Mouse (Mus musculus): ENCODE data around the gene Smarcd3. TPM values are rescaled to one million over a fixed set of nuclear protein-coding genes. Genes with fewer than 3 reads are reported as not detected.

Smarcd3 gene
- polyA plus RNA-seq (2014; fragmentation: Nextera tagmentation; extraction: Ambion mirVana) = 42.3 and 45.9 TPM in 2 replicates

DNA sequence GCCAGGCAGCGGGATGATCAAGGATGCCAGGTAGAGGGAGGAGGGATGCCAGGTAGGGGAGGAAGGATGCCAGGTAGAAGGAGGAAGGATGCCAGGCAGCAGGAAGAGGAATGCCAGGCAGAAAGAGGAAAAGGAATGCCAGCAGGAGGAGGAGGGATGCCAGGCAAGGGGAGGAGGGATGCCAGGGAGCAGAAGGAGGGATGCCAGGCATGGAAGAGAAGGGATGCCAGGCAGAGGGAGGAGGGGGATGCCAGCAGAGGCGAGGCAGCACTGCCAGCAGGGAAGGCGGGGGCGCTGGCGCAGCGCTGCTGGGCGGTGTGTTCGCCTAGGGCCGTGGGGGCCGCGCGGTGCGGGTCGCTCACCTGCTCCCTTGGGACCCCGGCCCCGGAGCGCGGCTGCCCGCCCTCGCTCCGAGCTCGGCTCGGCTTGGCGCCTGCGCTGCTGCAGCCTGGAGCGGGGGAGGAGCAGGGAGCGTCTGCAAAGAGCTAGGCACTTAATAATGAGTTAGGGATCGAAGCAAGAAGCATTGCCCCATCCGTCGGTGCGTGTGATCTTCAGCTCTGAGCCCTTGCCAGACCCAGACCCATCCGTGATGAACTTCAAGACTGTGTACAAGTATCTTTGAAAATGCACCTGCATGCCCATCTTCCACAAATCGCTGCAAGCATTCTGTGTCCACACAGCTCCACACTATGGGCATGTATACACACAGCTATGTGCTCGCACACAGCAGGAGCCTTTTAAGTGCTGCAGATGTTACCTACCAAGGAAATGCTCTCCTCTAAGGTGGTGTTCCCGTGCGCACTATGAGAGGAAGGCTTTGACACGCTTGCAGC, at the start of gene Smarcd3:
Gene Smarcd3, minus strand, starts transcription at position 426 of the 836 bp plus-strand sequence.
- peak; percentile 82 for ATAC-seq (ENCODE audit: low FRiP score)
- Histone ChIP-seq H3K27me3 (ENCODE audit: control insufficient read depth, insufficient read depth, low read length) (peaks cover 7% of the 10 kb centered on the region), H3K4me2 (replicated peaks; ENCODE audit: low read depth, low read length) (peak within 1 kb of the TSS; percentile 85), H3K4me1 (replicated peaks; ENCODE audit: control insufficient read depth, insufficient read depth, low read length) (no peaks in the 10 kb centered on the region), H3K4me3 (ENCODE audit: low read depth, low read length) (peak within 1 kb of the TSS; percentile 51), H3K36me3 (ENCODE audit: control insufficient read depth, insufficient read depth, low read length) (no peaks in the 10 kb centered on the region), H3K9me3 (ENCODE audit: control insufficient read depth, low read length) (no peaks in the 10 kb centered on the region), H3K27ac (ENCODE audit: low read depth, low read length) (no peak within 1 kb of the TSS), H3K9ac (ENCODE audit: low read depth, low read length) (peak within 1 kb of the TSS; percentile 79)
- DNase-seq (ENCODE audit: low spot score) = peak; percentile 80
- 5% methylated on average over 37 of the region's 37 CpGs for WGBS

DNA sequence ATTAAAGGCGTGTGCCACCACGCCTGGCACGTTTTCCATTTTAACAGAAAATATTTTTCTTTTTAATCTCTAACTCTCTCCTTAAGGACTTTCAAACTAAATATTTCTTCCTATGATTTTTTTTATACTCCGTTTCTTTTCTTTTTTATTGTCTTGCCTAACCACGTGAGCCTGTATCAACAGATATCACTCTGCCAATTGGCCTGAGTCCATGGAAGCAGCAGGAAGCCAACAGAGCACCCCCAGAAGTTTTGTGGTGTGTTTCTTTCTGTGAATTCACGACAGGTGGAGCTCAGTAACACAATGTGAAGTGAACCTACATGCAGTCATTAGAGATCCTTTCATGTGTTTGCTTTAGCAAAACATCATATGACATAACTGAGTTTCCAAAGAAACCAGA, 37.2 kb upstream of the Smarcd3 start:
- no peaks in the 10 kb centered on the region for H3K27me3 ChIP-seq (ENCODE audit: control insufficient read depth, insufficient read depth, low read length)
- 85% methylated on average over 6 of the region's 6 CpGs for WGBS
- no peaks in the 10 kb centered on the region for H3K9me3 ChIP-seq (ENCODE audit: control insufficient read depth, low read length)
- H3K4me3 ChIP-seq (ENCODE audit: low read depth, low read length) = no peak overlapping the region
- no peak overlapping the region for H3K4me2 ChIP-seq (replicated peaks; ENCODE audit: low read depth, low read length)
- no peak overlapping the region for H3K9ac ChIP-seq (ENCODE audit: low read depth, low read length)
- H3K36me3 ChIP-seq (ENCODE audit: control insufficient read depth, insufficient read depth, low read length) = no peaks in the 10 kb centered on the region
- no peak for ATAC-seq (ENCODE audit: low FRiP score)
- DNase-seq (ENCODE audit: low spot score) = no peak
- H3K4me1 ChIP-seq (replicated peaks; ENCODE audit: control insufficient read depth, insufficient read depth, low read length) = no peaks in the 10 kb centered on the region
- H3K27ac ChIP-seq (ENCODE audit: low read depth, low read length) = no peak overlapping the region

DNA sequence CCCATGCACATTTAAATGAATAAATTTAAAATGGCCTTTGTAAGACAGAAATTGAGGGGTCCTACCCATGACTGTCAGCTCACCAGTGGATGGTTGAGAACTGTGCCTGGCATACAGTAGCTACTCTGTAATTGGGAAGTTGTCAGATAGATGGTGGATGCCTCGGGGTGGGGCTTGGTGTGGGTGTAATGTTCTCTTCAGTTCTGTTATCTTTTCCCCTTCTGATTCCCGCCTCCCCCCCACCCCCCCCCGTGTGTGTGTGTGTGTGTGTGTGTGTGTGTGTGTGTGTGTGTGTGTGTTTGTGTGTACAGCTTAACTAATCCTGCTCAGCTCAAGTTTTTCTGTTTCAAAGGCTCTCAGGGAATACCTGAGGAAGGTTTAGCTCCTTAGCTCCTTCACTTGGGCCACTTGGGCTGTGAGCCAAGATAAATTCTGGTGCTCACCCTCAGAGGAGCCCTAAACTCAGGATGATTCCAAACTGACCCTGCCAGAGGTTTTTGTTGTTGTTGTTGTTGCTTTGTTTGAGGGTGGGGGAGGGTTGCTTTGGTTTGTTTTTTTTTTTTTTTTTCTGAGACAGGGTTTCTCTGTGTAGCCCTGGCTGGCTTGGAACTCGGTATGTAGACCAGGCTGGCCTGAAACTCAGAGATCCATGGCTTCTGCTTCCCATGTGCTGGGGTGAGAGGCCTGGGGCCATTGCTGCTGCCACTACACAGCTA, 35.7 kb upstream of the Smarcd3 start:
- 64% methylated on average over 2 of the region's 4 CpGs for WGBS
- Histone ChIP-seq H3K27me3 (ENCODE audit: control insufficient read depth, insufficient read depth, low read length) (no peaks in the 10 kb centered on the region), H3K9me3 (ENCODE audit: control insufficient read depth, low read length) (no peaks in the 10 kb centered on the region), H3K36me3 (ENCODE audit: control insufficient read depth, insufficient read depth, low read length) (no peaks in the 10 kb centered on the region), H3K4me2 (replicated peaks; ENCODE audit: low read depth, low read length) (no peak overlapping the region), H3K9ac (ENCODE audit: low read depth, low read length) (no peak overlapping the region), H3K4me3 (ENCODE audit: low read depth, low read length) (no peak overlapping the region), H3K4me1 (replicated peaks; ENCODE audit: control insufficient read depth, insufficient read depth, low read length) (no peaks in the 10 kb centered on the region), H3K27ac (ENCODE audit: low read depth, low read length) (no peak overlapping the region)
- no peak for ATAC-seq (ENCODE audit: low FRiP score)
- DNase-seq (ENCODE audit: low spot score) = no peak

DNA sequence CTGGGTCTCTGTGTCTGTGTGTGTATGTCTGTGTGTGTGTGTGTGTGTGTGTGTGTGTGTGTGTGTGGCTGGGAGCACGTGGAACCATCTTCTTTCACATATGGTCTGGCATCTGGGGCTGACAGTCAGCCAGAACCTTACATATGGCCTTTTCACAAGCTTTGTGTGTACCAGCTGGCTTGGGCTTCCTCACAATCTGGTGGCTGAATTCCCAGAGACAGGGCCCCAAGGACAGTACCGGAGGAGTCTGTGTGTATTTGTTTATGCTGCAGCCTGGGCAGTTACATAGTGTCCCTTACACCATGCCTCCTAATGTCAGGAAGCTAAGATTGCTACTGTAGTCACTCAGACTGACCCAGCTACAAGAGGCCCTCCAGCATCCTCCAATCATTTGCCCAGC, 32.9 kb upstream of the Smarcd3 start:
- Histone ChIP-seq H3K27ac (ENCODE audit: low read depth, low read length) (no peak overlapping the region), H3K4me2 (replicated peaks; ENCODE audit: low read depth, low read length) (no peak overlapping the region), H3K4me3 (ENCODE audit: low read depth, low read length) (no peak overlapping the region), H3K9me3 (ENCODE audit: control insufficient read depth, low read length) (no peaks in the 10 kb centered on the region), H3K27me3 (ENCODE audit: control insufficient read depth, insufficient read depth, low read length) (no peaks in the 10 kb centered on the region), H3K4me1 (replicated peaks; ENCODE audit: control insufficient read depth, insufficient read depth, low read length) (no peaks in the 10 kb centered on the region), H3K36me3 (ENCODE audit: control insufficient read depth, insufficient read depth, low read length) (no peaks in the 10 kb centered on the region), H3K9ac (ENCODE audit: low read depth, low read length) (no peak overlapping the region)
- DNase-seq (ENCODE audit: low spot score) (no peak), ATAC-seq (ENCODE audit: low FRiP score) (no peak)
- 63% methylated on average over 2 of the region's 2 CpGs for WGBS

DNA sequence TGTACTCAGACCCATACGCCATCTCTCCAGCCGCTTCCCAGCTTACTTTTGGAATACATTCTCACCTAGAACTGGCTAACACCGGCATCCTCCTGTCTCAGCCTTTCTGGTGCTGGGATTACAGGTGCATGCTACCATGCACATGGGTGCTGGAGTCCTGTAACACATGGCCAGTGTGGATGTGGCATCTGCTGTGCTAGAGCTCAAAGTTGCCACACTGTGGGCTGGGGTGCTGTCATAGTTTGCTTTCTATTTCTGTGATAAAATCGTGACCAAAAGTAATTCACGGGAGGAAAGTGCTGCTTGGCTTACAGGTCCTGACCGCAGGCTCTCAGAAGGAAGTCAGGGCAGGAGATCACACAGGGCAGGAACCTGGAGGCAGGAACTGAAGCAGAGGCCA, 30.3 kb upstream of the Smarcd3 start:
- no peak overlapping the region for H3K4me2 ChIP-seq (replicated peaks; ENCODE audit: low read depth, low read length)
- no peaks in the 10 kb centered on the region for H3K27me3 ChIP-seq (ENCODE audit: control insufficient read depth, insufficient read depth, low read length)
- H3K36me3 ChIP-seq (ENCODE audit: control insufficient read depth, insufficient read depth, low read length) = no peaks in the 10 kb centered on the region
- H3K9ac ChIP-seq (ENCODE audit: low read depth, low read length) = no peak overlapping the region
- no peak overlapping the region for H3K4me3 ChIP-seq (ENCODE audit: low read depth, low read length)
- DNase-seq (ENCODE audit: low spot score) (no peak), ATAC-seq (ENCODE audit: low FRiP score) (no peak)
- no peaks in the 10 kb centered on the region for H3K4me1 ChIP-seq (replicated peaks; ENCODE audit: control insufficient read depth, insufficient read depth, low read length)
- no peaks in the 10 kb centered on the region for H3K9me3 ChIP-seq (ENCODE audit: control insufficient read depth, low read length)
- no peak overlapping the region for H3K27ac ChIP-seq (ENCODE audit: low read depth, low read length)
- 83% methylated on average over 6 of the region's 6 CpGs for WGBS

DNA sequence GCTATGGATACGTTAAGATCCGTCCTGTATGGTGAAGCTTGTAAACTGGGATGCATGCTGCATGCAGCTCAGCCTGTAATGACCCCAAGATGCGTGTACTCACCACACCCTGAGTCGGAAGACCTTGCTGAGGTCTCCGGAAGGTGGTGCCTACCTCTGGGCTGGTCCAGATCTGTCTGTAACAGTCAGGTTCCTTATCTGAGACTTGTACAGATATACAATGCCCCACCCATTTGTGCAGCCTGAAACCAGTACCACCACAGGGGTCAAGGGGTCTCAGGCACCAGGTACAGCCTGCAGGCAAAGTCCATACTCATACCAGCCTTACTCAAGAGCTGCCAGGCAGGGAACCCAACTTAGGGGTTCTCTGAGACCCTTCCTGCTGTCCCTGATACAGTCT, 28.6 kb upstream of the Smarcd3 start:
- H3K4me2 ChIP-seq (replicated peaks; ENCODE audit: low read depth, low read length) = no peak overlapping the region
- no peak for DNase-seq (ENCODE audit: low spot score)
- ATAC-seq (ENCODE audit: low FRiP score) = no peak
- no peaks in the 10 kb centered on the region for H3K4me1 ChIP-seq (replicated peaks; ENCODE audit: control insufficient read depth, insufficient read depth, low read length)
- no peaks in the 10 kb centered on the region for H3K9me3 ChIP-seq (ENCODE audit: control insufficient read depth, low read length)
- H3K9ac ChIP-seq (ENCODE audit: low read depth, low read length) = no peak overlapping the region
- 91% methylated on average over 5 of the region's 5 CpGs for WGBS
- no peak overlapping the region for H3K4me3 ChIP-seq (ENCODE audit: low read depth, low read length)
- no peaks in the 10 kb centered on the region for H3K36me3 ChIP-seq (ENCODE audit: control insufficient read depth, insufficient read depth, low read length)
- H3K27ac ChIP-seq (ENCODE audit: low read depth, low read length) = no peak overlapping the region
- H3K27me3 ChIP-seq (ENCODE audit: control insufficient read depth, insufficient read depth, low read length) = no peaks in the 10 kb centered on the region

DNA sequence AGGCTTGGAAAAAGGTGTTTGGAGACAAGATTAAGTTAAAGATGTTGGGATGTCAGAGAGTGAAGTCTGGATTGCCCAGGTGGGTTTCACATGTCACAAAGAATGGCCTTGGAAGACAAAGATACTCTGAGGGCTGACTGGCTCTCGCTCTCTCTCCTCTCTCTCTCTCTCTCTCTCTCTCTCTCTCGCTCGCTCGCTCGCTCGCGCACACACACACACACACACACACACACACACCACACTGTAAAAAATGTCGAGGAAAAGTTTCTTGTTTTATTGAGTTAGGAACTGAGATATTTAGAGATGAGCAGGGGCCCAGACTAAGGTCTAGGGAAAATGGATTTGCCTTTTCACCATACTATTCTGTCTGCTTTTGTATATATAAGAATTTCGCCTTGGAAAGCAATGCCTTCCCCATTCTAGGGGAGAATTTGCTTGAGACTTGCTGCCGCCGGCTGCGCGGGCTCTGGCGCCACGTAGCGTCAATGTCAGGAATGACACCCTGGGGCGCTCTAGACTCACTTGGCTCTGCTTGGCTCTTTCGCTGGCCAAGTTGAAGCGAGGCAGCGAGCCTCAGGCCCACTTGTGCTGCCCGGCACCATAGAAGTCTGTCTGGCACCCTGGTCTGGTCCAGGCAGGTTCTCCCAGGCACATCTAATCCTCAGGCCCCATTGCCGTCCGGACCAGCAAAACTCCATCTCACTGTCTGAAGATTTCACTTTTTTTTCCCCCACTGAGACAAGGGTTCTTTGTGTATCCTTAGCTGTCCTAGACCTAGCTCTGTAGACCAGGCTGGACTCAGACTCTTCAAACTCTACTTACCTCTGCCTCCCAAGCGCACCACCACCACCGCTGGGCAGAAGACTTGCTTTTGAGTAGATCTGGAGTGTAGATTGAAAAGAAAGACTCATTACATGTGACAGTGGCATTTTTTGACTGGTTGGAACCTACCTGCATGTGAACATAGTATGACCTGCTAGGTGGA, 27.8 kb upstream of the Smarcd3 start:
- H3K4me3 ChIP-seq (ENCODE audit: low read depth, low read length) = no peak overlapping the region
- ATAC-seq (ENCODE audit: low FRiP score) (peak; percentile 56), DNase-seq (ENCODE audit: low spot score) (peak; percentile 91)
- 35% methylated on average over 25 of the region's 25 CpGs for WGBS
- no peak overlapping the region for H3K27ac ChIP-seq (ENCODE audit: low read depth, low read length)
- H3K36me3 ChIP-seq (ENCODE audit: control insufficient read depth, insufficient read depth, low read length) = no peaks in the 10 kb centered on the region
- H3K9ac ChIP-seq (ENCODE audit: low read depth, low read length) = no peak overlapping the region
- no peaks in the 10 kb centered on the region for H3K27me3 ChIP-seq (ENCODE audit: control insufficient read depth, insufficient read depth, low read length)
- no peaks in the 10 kb centered on the region for H3K4me1 ChIP-seq (replicated peaks; ENCODE audit: control insufficient read depth, insufficient read depth, low read length)
- H3K4me2 ChIP-seq (replicated peaks; ENCODE audit: low read depth, low read length) = no peak overlapping the region
- H3K9me3 ChIP-seq (ENCODE audit: control insufficient read depth, low read length) = no peaks in the 10 kb centered on the region

DNA sequence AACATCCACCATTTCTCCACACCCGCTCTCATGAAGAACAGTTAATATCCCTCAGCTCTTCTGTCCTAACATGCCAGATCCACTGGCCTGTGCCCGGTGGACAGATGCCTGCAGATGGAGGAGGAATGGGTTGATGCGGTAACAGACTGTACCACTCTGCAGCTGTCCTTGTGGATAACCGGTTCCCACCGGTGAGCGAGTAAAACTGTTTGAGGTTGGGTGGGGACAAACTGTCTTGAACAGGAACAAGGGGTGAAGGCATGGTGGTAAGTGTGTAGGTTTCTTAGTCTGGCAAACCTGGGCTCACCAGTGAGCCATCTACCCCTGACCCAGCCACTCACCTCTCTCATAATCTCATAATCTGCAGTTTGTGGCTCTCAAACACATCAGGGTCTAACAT, 27.1 kb upstream of the Smarcd3 start:
- Histone ChIP-seq H3K4me1 (replicated peaks; ENCODE audit: control insufficient read depth, insufficient read depth, low read length) (no peaks in the 10 kb centered on the region), H3K36me3 (ENCODE audit: control insufficient read depth, insufficient read depth, low read length) (no peaks in the 10 kb centered on the region), H3K9me3 (ENCODE audit: control insufficient read depth, low read length) (no peaks in the 10 kb centered on the region), H3K27ac (ENCODE audit: low read depth, low read length) (no peak overlapping the region), H3K27me3 (ENCODE audit: control insufficient read depth, insufficient read depth, low read length) (no peaks in the 10 kb centered on the region), H3K4me2 (replicated peaks; ENCODE audit: low read depth, low read length) (no peak overlapping the region), H3K9ac (ENCODE audit: low read depth, low read length) (no peak overlapping the region), H3K4me3 (ENCODE audit: low read depth, low read length) (no peak overlapping the region)
- 89% methylated on average over 6 of the region's 6 CpGs for WGBS
- ATAC-seq (ENCODE audit: low FRiP score) (no peak), DNase-seq (ENCODE audit: low spot score) (no peak)
